Mouse (Mus musculus) thymus, adult 2 months (tissue): ENCODE measurements at regions not wholly inside any gene's neighbourhood (a gene's known extent, or its start where the extent isn't known, plus 50 kb on each side); places are given as distances from the start of the nearest gene placed in this dataset.

Experiments used
- CTCF ChIP-seq: fragments of 200-500 bp; IDR thresholded peaks from 2 replicates; pipeline ENCODE4 v1.5.1; 2012; ENCODE audit warnings: mild to moderate bottlenecking, control low read depth, low read length, moderate library complexity, borderline replicate concordance; ENCODE audit not compliant: control insufficient read depth, poor library complexity, insufficient read depth; ENCODE audit errors: extremely low read depth
- POLR2A ChIP-seq: fragments of 200-500 bp; IDR thresholded peaks from 2 replicates; pipeline ENCODE4 v1.6.1; 2012; ENCODE audit warnings: mild to moderate bottlenecking, low read length, control low read depth, moderate library complexity; ENCODE audit not compliant: control insufficient read depth, poor library complexity, insufficient read depth; ENCODE audit errors: extremely low read depth

GRCm38 (mm10) chr5:119597530-119597929 lies 72.9 kb upstream of the Tbx3 start:
- TF ChIP-seq CTCF: no peak
- no peak for TF ChIP-seq POLR2A
